Mouse (Mus musculus) heart, embryonic 14.5 days (tissue): ENCODE data around the gene Mapk11. TPM values are rescaled to one million over a fixed set of nuclear protein-coding genes. Genes with fewer than 3 reads are reported as not detected.

Experiments used
- ATAC-seq: fragments of 200-750 bp; cut with Nextera tagmentation; 2 replicates; pipeline ENCODE4 v1.8.0; 2017; ENCODE audit warnings: low read depth, moderate TSS enrichment; ENCODE audit not compliant: insufficient number of reproducible peaks, insufficient read depth, low FRiP score
- H3K27ac ChIP-seq, 2 experiments: fragments of 200-500 bp in 1 of 2; fragments of 300-500 bp in 1 of 2; sonication (generic) in 1 of 2; replicated peaks in 1 of 2; 2 replicates each; pipeline ENCODE4 v1.5.1; 2012 to 2014; ENCODE audit warnings: low read depth in 2 of 2, low read length in 2 of 2, control low read depth in 1 of 2, mild to moderate bottlenecking in 1 of 2, mixed read lengths in 1 of 2; ENCODE audit not compliant: control insufficient read depth in 1 of 2, insufficient read depth in 1 of 2
- H3K27me3 ChIP-seq: fragments of 300-500 bp; sonication (generic); 2 replicates; pipeline ENCODE4 v1.6.1; 2014; ENCODE audit warnings: mild to moderate bottlenecking, low read length, control low read depth; ENCODE audit not compliant: control insufficient read depth, insufficient read depth
- H3K36me3 ChIP-seq: fragments of 300-500 bp; sonication (generic); 2 replicates; pipeline ENCODE4 v1.6.1; 2014; ENCODE audit warnings: mild to moderate bottlenecking, control low read depth, low read length, mixed read lengths; ENCODE audit not compliant: control insufficient read depth, insufficient read depth
- H3K4me1 ChIP-seq, 2 experiments: fragments of 200-500 bp in 1 of 2; fragments of 300-500 bp in 1 of 2; sonication (generic) in 1 of 2; 2 replicates each; pipeline ENCODE4 v1.6.1; 2012 to 2014; ENCODE audit warnings: low read length in 2 of 2, control low read depth in 1 of 2, mixed read lengths in 1 of 2; ENCODE audit not compliant: control insufficient read depth in 2 of 2, insufficient read depth in 2 of 2
- H3K4me2 ChIP-seq: fragments of 300-500 bp; sonication (generic); 2 replicates; pipeline ENCODE4 v1.6.1; 2014; ENCODE audit warnings: mild to moderate bottlenecking, low read length
- H3K4me3 ChIP-seq, 2 experiments: fragments of 200-500 bp in 1 of 2; fragments of 300-500 bp in 1 of 2; sonication (generic) in 1 of 2; 2 replicates each; pipeline ENCODE4 v1.5.1; 2012 to 2014; ENCODE audit warnings: low read length in 2 of 2, mild to moderate bottlenecking in 2 of 2, control low read depth in 1 of 2, low read depth in 1 of 2, moderate library complexity in 1 of 2; ENCODE audit not compliant: control insufficient read depth in 1 of 2, insufficient read depth in 1 of 2
- H3K9ac ChIP-seq: fragments of 300-500 bp; sonication (generic); 2 replicates; pipeline ENCODE4 v1.6.1; 2014; ENCODE audit warnings: mild to moderate bottlenecking, low read length
- H3K9me3 ChIP-seq: fragments of 300-500 bp; sonication (generic); 2 replicates; pipeline ENCODE4 v1.6.1; 2016; ENCODE audit warnings: low read length, control low read depth; ENCODE audit not compliant: control insufficient read depth
- WGBS: fragments of 180-500 bp; shearing (Covaris S2); extraction: QIAGEN DNeasy Blood & Tissue Kit; methylation state at CpG from one replicate; pipeline ENCODE4 v1.1.7; 2014; 5-methylcytosine and 5-hydroxymethylcytosine counted together
- polyA plus RNA-seq: library from polyadenylated mRNA; unstranded; fragments of >200 nt; fragmentation: Nextera tagmentation; extraction: Ambion mirVana; gene quantifications from 2 replicates; pipeline ENCODE4 v1.2.1, GENCODE M21; 2014

Gene Mapk11
- polyA plus RNA-seq, 1 experiment from 2014 or later, result 3.2 TPM

DNA sequence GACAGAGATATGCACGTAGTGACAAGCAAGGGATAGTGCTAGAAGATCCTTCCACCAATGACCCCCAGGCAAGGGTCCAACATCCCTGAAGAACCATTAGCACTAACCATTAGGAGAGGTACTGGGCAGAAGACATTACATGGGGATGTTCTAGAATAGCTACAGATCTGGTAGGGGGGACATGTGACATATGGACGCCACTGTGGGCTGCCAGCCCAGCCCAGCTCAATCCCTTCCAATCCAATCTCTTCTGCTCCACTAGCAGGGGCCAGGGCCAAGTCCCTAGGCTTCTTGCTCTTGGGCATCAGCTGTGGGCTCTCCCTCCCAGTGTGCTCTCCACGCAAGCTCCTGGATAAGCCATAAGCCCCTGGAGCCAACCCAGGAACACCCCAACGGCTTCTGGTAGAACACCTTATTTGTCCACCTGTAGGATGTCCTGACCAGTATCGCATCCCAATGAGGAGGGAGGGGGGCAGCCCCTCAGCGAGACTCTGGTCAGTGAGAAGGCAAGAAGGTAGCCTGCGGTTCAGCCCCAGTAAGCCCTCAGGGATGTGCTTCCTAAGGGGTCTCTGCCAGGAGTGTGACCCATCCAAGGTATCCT, 28.9 kb upstream of the Mapk11 start:
- WGBS, result 60% methylated on average over 7 of the region's 7 CpGs
- H3K4me3 ChIP-seq, result peak overlapping the region; percentile 80 to 81
- peak overlapping the region; percentile 87 to 96 for H3K27ac ChIP-seq
- H3K36me3 ChIP-seq, result no peaks in the 10 kb centered on the region
- H3K27me3 ChIP-seq, result no peaks in the 10 kb centered on the region
- peak overlapping the region; percentile 82 for H3K9ac ChIP-seq
- H3K9me3 ChIP-seq, result no peaks in the 10 kb centered on the region
- ATAC-seq, result no peak
- H3K4me2 ChIP-seq, result peak overlapping the region; percentile 92
- peaks cover 66 to 77% of the 10 kb centered on the region in 2 experiments for H3K4me1 ChIP-seq

DNA sequence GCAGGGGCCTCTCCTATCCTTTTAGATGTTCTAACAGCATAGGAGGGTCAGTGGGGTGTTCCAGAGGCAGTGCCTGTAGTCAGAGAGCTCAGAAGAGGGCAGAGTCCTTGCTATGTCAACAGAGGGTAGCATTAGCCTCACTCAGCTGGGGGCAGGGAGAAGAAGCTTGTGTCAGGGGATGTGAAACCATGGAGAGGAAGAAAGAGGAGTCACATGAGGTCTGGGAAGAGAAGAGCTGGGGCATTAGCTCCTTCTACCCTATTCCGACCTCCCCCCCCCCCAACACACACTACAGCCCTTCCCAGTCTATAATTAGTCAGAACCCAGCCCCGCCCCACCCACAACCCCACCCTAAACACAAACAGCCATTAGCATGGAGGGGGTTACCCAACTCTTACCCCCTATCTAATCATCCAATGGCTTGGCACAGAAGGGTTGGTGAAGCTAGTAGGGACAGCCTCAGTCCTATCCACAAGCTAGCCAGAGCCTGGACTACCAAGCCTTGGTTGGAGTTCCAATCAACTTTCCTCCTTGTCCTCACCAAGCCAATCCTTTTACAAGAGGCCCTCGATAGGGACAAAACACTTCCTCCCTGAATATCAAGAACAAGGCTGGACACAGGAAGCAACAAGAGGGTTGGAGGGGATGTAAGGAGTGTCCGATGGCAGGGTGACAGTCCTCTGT, 28.3 kb upstream of the Mapk11 start:
- Histone ChIP-seq H3K36me3 (no peaks in the 10 kb centered on the region), H3K9me3 (no peaks in the 10 kb centered on the region), H3K4me2 (peak overlapping the region; percentile 92), H3K9ac (peak overlapping the region; percentile 82), H3K27me3 (no peaks in the 10 kb centered on the region), H3K4me1 (peaks cover 67 to 79% of the 10 kb centered on the region in 2 experiments), H3K27ac (peak overlapping the region; percentile 87 to 96), H3K4me3 (peak overlapping the region in 1 of 2 experiments; percentile 80; a peak in 1 of 4 replicates)
- WGBS, result 51% methylated on average over 4 of the region's 4 CpGs
- ATAC-seq, result no peak

DNA sequence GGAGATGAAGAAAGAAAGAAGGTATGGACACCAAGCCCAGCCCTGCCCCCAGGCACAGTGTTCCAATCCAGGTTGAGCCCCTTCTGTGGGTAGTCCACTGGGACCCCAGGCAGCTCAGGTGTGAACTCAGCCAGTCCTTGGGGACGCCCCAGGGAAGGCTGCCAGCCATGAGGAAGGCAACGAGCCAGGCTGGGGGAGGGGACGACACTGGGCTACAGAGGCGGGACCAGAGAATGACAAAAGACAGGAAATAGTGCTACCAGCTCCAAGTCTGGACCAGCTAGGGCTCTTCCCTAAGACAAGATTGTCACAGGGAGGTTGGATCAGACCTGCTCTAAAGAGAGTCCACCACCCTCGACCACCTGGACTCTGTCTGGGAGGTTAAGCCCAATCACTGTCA, 27.7 kb upstream of the Mapk11 start:
- peaks cover 67 to 80% of the 10 kb centered on the region in 2 experiments for H3K4me1 ChIP-seq
- peak overlapping the region; percentile 92 for H3K4me2 ChIP-seq
- H3K9ac ChIP-seq, result peak overlapping the region; percentile 46
- 0 out of 4 replicates have a peak overlapping the region, but pooled peaks of 1 of the 2 experiments have one; percentile 1 for H3K4me3 ChIP-seq
- H3K27ac ChIP-seq, result peak overlapping the region; percentile 54 to 96
- WGBS, result 7% methylated on average over 5 of the region's 5 CpGs
- no peaks in the 10 kb centered on the region for H3K27me3 ChIP-seq
- no peaks in the 10 kb centered on the region for H3K36me3 ChIP-seq
- no peak for ATAC-seq
- no peaks in the 10 kb centered on the region for H3K9me3 ChIP-seq

DNA sequence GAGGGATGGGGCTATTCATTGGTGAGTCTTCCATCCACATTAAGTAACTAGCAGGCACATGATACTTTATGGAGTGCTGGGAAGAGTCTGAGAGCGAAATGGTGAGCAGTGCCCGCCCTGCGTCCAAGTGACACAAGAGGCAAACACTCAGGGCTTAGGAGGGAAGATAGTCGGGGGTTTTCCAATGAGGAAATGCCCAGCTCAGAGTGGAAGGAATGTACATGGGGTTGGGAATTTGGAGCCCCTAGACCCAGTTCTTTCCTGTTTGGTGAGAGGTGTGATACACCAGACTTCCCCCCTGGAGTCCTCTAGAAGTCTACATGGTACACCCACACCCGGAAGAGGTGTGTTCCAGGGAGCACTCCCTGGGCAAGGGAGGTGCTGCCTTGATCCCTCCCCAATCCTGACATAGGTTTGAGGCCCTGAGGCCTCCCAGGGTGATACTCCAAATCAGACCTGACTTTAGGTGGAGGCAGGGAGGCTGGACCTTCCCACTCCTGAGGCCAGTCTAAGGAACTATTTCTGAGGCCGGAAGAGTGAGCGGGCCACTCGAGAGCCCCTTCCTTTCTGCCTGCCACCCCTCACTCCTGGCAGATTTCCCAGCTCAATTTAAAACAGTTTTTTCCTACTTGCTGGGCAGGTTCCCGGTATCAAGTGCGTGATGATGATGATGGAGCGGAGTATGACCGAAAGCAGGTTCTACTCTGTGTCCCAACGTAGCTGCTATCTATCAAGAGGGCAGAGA, 26.2 kb upstream of the Mapk11 start:
- WGBS, result 59% methylated on average over 13 of the region's 13 CpGs
- no peaks in the 10 kb centered on the region for H3K27me3 ChIP-seq
- H3K36me3 ChIP-seq, result no peaks in the 10 kb centered on the region
- peaks cover 60 to 79% of the 10 kb centered on the region in 2 experiments for H3K4me1 ChIP-seq
- no peaks in the 10 kb centered on the region for H3K9me3 ChIP-seq
- no peak for ATAC-seq
- no peak overlapping the region for H3K4me2 ChIP-seq
- no peak overlapping the region for H3K4me3 ChIP-seq
- 0 out of 4 replicates have a peak overlapping the region, but pooled peaks of 1 of the 2 experiments have one; percentile 6 for H3K27ac ChIP-seq
- peak overlapping the region; percentile 5; the same call in 1 of the 2 replicates for H3K9ac ChIP-seq

DNA sequence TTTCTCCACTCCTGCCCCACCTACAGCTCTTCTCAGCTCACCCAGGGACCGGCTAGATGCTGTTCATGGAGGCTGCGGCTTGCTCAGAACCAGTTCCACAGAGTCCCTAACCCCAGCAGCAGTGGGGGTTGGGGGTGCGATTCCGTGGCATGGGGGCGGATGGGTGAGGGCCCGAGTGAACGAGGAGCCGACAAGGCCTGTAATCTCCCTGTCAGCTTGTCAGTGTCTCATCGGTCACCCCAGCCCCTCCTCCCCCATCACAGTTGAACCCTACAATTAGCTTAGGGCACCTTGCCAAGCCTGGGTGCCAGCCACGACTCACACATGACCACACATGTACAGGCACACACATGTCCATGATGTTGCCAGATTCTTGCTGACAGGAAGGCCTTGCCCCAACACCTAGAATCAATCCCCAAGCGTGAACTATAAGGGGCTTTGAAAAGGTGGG, 25.5 kb upstream of the Mapk11 start:
- peaks cover 66 to 86% of the 10 kb centered on the region in 2 experiments for H3K4me1 ChIP-seq
- ATAC-seq, result no peak

DNA sequence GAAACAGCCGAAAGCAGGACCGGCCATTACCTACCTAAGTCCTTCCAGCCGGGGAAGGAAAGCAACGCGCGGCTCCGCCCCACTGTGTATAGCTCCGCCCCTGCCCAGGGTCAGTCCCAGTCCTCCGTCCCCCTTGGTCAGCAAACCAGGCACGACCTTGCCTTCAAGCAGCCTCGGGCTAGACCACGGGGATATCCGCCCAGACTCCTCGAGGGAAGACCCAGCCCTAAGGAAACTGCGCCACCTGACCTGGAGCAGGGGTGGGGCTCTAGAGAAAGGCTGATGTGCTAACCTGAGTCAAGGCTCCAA, 24.4 kb upstream of the Mapk11 start:
- peak overlapping the region; percentile 80 for H3K9ac ChIP-seq
- 0 out of 4 replicates have a peak overlapping the region, but pooled peaks of 1 of the 2 experiments have one; percentile 43 for H3K27ac ChIP-seq
- peak; percentile 20; the same call in 1 of the 2 replicates for ATAC-seq
- 2% methylated on average over 15 of the region's 15 CpGs for WGBS
- peak overlapping the region; percentile 59 to 60 for H3K4me3 ChIP-seq
- peak overlapping the region; percentile 99 for H3K4me2 ChIP-seq
- H3K9me3 ChIP-seq, result no peaks in the 10 kb centered on the region
- H3K27me3 ChIP-seq, result no peaks in the 10 kb centered on the region
- peaks cover 71 to 87% of the 10 kb centered on the region in 2 experiments for H3K4me1 ChIP-seq
- peaks cover 6% of the 10 kb centered on the region; the same call in 1 of the 2 replicates for H3K36me3 ChIP-seq

More for the DNA sequence above, 25.5 kb upstream of the Mapk11 start:
- no peak overlapping the region for H3K4me2 ChIP-seq
- H3K9me3 ChIP-seq, result no peaks in the 10 kb centered on the region
- H3K4me3 ChIP-seq, result no peak overlapping the region
- no peak overlapping the region for H3K9ac ChIP-seq
- no peaks in the 10 kb centered on the region for H3K27me3 ChIP-seq
- H3K36me3 ChIP-seq, result peaks cover 3% of the 10 kb centered on the region; the same call in 1 of the 2 replicates
- H3K27ac ChIP-seq, result no peak overlapping the region
- WGBS, result 41% methylated on average over 11 of the region's 11 CpGs
